Mouse (Mus musculus) kidney, adult 11 months (tissue): ENCODE results near the gene Dlg2.

Experiments
- DNase-seq: peaks from one replicate; pipeline ENCODE4 v3.0.0; 2022

The Dlg2 gene

GRCm38 (mm10) chr7:92218171-92218570 is 1741.7 kb downstream of the Dlg2 start:
- no peak for DNase-seq

GRCm38 (mm10) chr7:92220619-92221018 is 1744.1 kb downstream of the Dlg2 start:
- DNase-seq: no peak

GRCm38 (mm10) chr7:92234476-92235202 is 1758.2 kb downstream of the Dlg2 start:
- no peak for DNase-seq

- no peak for DNase-seq
Observed at GRCm38 (mm10) chr7:92235541-92236031, 1759.1 kb downstream of the Dlg2 start.

GRCm38 (mm10) chr7:92240908-92241307 is 1764.4 kb downstream of the Dlg2 start:
- DNase-seq: no peak

GRCm38 (mm10) chr7:92247594-92247993 is 1771.1 kb downstream of the Dlg2 start:
- DNase-seq: no peak

- DNase-seq: no peak
Observed at GRCm38 (mm10) chr7:92248619-92249018, 1772.1 kb downstream of the Dlg2 start.

- no peak for DNase-seq
Observed at GRCm38 (mm10) chr7:92258148-92258547, 1781.7 kb downstream of the Dlg2 start.

- peak; percentile 62 for DNase-seq
Observed at GRCm38 (mm10) chr7:92258701-92259100, 1782.2 kb downstream of the Dlg2 start.

- no peak for DNase-seq
Observed at GRCm38 (mm10) chr7:92264325-92264724, 1787.9 kb downstream of the Dlg2 start.

GRCm38 (mm10) chr7:92264964-92265363 is 1788.5 kb downstream of the Dlg2 start:
- DNase-seq: no peak

- DNase-seq: peak; percentile 58
Observed at GRCm38 (mm10) chr7:92275353-92275752, 1798.9 kb downstream of the Dlg2 start.

GRCm38 (mm10) chr7:92277629-92278028 is 1801.2 kb downstream of the Dlg2 start:
- no peak for DNase-seq

GRCm38 (mm10) chr7:92280925-92281324 is 1804.5 kb downstream of the Dlg2 start:
- no peak for DNase-seq

GRCm38 (mm10) chr7:92287058-92287457 is 1810.6 kb downstream of the Dlg2 start:
- no peak for DNase-seq

GRCm38 (mm10) chr7:92288814-92289213 is 1812.3 kb downstream of the Dlg2 start:
- DNase-seq: no peak

GRCm38 (mm10) chr7:92292918-92293518 is 1816.5 kb downstream of the Dlg2 start:
- DNase-seq: no peak

GRCm38 (mm10) chr7:92301046-92301445 is 1824.6 kb downstream of the Dlg2 start:
- no peak for DNase-seq

- no peak for DNase-seq
Observed at GRCm38 (mm10) chr7:92307634-92308033, 1831.2 kb downstream of the Dlg2 start.

- DNase-seq: no peak
Observed at GRCm38 (mm10) chr7:92308168-92308567, 1831.7 kb downstream of the Dlg2 start.

- no peak for DNase-seq
Observed at GRCm38 (mm10) chr7:92316389-92316788, 1839.9 kb downstream of the Dlg2 start.

- no peak for DNase-seq
Observed at GRCm38 (mm10) chr7:92319469-92319868, 1843.0 kb downstream of the Dlg2 start.

- no peak for DNase-seq
Observed at GRCm38 (mm10) chr7:92320181-92320580, 1843.7 kb downstream of the Dlg2 start.

- DNase-seq: no peak
Observed at GRCm38 (mm10) chr7:92321786-92322185, 1845.3 kb downstream of the Dlg2 start.
